Mouse (Mus musculus): ENCODE results near the gene Srgap3. TPM values are rescaled to one million over a fixed set of nuclear protein-coding genes. Genes with fewer than 3 reads are reported as not detected.
A peak's percentile ranks its signal among the peaks of the same experiment; 100 is the strongest.

Srgap3 gene
- total RNA-seq, 4 experiments from 2014 or later = 188 to 214 (median 199) TPM

GRCm38 (mm10) chr6:112818403-112818901 is 128.6 kb downstream of the Srgap3 start:
- no peak for DNase-seq (ENCODE audit: low spot score in 2 of 2)

- DNase-seq (ENCODE audit: low spot score in 2 of 2) = no peak
These were observed 131.5 kb downstream of the Srgap3 start for GRCm38 (mm10) chr6:112815604-112816003.

GRCm38 (mm10) chr6:112814525-112815086 is 132.5 kb downstream of the Srgap3 start:
- no peak for DNase-seq (ENCODE audit: low spot score in 2 of 2)

GRCm38 (mm10) chr6:112812884-112813283 is 134.2 kb downstream of the Srgap3 start:
- DNase-seq (ENCODE audit: low spot score in 2 of 2) = no peak

- no peak for DNase-seq (ENCODE audit: low spot score in 2 of 2)
These were observed 136.6 kb downstream of the Srgap3 start for GRCm38 (mm10) chr6:112810521-112810830.

GRCm38 (mm10) chr6:112809658-112810520 is 137.2 kb downstream of the Srgap3 start:
- DNase-seq (ENCODE audit: low spot score in 2 of 2) = peak in 1 of 2 experiments; percentile 68

- DNase-seq (ENCODE audit: low spot score in 2 of 2) = no peak
These were observed 138.3 kb downstream of the Srgap3 start for GRCm38 (mm10) chr6:112808738-112809137.

- no peak for DNase-seq (ENCODE audit: low spot score in 2 of 2)
These were observed 145.1 kb downstream of the Srgap3 start for GRCm38 (mm10) chr6:112801917-112802316.

GRCm38 (mm10) chr6:112798378-112798777 is 148.7 kb downstream of the Srgap3 start:
- no peak for DNase-seq (ENCODE audit: low spot score in 2 of 2)

GRCm38 (mm10) chr6:112796607-112797006 is 150.5 kb downstream of the Srgap3 start:
- no peak for DNase-seq (ENCODE audit: low spot score in 2 of 2)

GRCm38 (mm10) chr6:112793887-112794286 is 153.2 kb downstream of the Srgap3 start:
- DNase-seq (ENCODE audit: low spot score in 2 of 2) = no peak

GRCm38 (mm10) chr6:112789901-112790300 is 157.2 kb downstream of the Srgap3 start:
- DNase-seq (ENCODE audit: low spot score in 2 of 2) = no peak

- no peak for DNase-seq (ENCODE audit: low spot score in 2 of 2)
These were observed 158.4 kb downstream of the Srgap3 start for GRCm38 (mm10) chr6:112788617-112789016.

GRCm38 (mm10) chr6:112788174-112788573 is 158.9 kb downstream of the Srgap3 start:
- DNase-seq (ENCODE audit: low spot score in 2 of 2) = no peak

GRCm38 (mm10) chr6:112781409-112782093 is 165.5 kb downstream of the Srgap3 start:
- DNase-seq (ENCODE audit: low spot score in 2 of 2) = no peak

GRCm38 (mm10) chr6:112778211-112778610 is 168.9 kb downstream of the Srgap3 start:
- peak in 1 of 2 experiments; percentile 70 for DNase-seq (ENCODE audit: low spot score in 2 of 2)

GRCm38 (mm10) chr6:112776718-112777117 is 170.3 kb downstream of the Srgap3 start:
- DNase-seq (ENCODE audit: low spot score in 2 of 2) = no peak

- DNase-seq (ENCODE audit: low spot score in 2 of 2) = no peak
These were observed 173.3 kb downstream of the Srgap3 start for GRCm38 (mm10) chr6:112773754-112774153.

GRCm38 (mm10) chr6:112770996-112771395 is 176.1 kb downstream of the Srgap3 start:
- DNase-seq (ENCODE audit: low spot score in 2 of 2) = no peak

GRCm38 (mm10) chr6:112758541-112758940 is 188.5 kb downstream of the Srgap3 start:
- DNase-seq (ENCODE audit: low spot score in 2 of 2) = no peak

- DNase-seq (ENCODE audit: low spot score in 2 of 2) = no peak
These were observed 190.2 kb downstream of the Srgap3 start for GRCm38 (mm10) chr6:112756866-112757265.

- DNase-seq (ENCODE audit: low spot score in 2 of 2) = no peak
These were observed 192.1 kb downstream of the Srgap3 start for GRCm38 (mm10) chr6:112754994-112755393.

Measured in left cerebral cortex, adult 8-10 months (tissue).